Mouse (Mus musculus): ENCODE results near the gene Smim20. TPM values are rescaled to one million over a fixed set of nuclear protein-coding genes. Genes with fewer than 3 reads are reported as not detected.

Gene Smim20
- polyA plus RNA-seq, 1 experiment from 2014 or later, result 47.5 TPM

GRCm38 (mm10) chr5:53289438-53289837, 22.6 kb downstream of the Smim20 start:
- Histone ChIP-seq H3K27me3 (replicated peaks) (no peaks in the 10 kb centered on the region), H3K27ac (no peak overlapping the region), H3K9me3 (replicated peaks) (no peaks in the 10 kb centered on the region), H3K36me3 (no peaks in the 10 kb centered on the region), H3K4me2 (no peak overlapping the region), H3K4me3 (no peak overlapping the region), H3K9ac (no peak overlapping the region), H3K4me1 (no peaks in the 10 kb centered on the region)
- WGBS (ENCODE audit: insufficient replicate concordance), result 15% methylated on average over 9 of the region's 9 CpGs
- no peak for ATAC-seq

DNA sequence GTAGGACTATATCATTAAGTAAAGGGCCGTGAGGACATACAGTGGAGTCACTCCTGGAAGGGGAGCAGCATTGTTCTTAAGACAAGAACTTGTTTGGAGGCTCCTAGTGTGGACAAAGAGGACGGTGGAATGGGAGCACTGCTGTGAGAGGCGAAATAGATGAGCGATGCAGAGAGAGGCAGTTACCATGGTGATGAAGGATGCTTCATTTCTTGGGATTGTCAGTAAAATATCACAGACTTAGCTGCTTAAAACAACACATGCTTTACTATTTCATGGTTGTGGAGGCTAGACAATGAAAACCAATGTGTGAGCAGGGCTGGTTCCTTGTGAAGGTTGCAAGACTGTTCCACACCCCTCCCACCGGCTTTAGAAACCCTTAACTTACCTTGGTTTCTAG, 27.7 kb downstream of the Smim20 start:
- H3K9ac ChIP-seq, result no peak overlapping the region
- H3K4me2 ChIP-seq, result no peak overlapping the region
- no peaks in the 10 kb centered on the region for H3K27me3 ChIP-seq (replicated peaks)
- no peak overlapping the region for H3K27ac ChIP-seq
- ATAC-seq, result no peak
- H3K4me3 ChIP-seq, result no peak overlapping the region
- no peaks in the 10 kb centered on the region for H3K4me1 ChIP-seq
- H3K9me3 ChIP-seq (replicated peaks), result no peaks in the 10 kb centered on the region
- 68% methylated on average over 5 of the region's 5 CpGs for WGBS (ENCODE audit: insufficient replicate concordance)
- H3K36me3 ChIP-seq, result no peaks in the 10 kb centered on the region

GRCm38 (mm10) chr5:53296961-53297360, 30.1 kb downstream of the Smim20 start:
- H3K9me3 ChIP-seq (replicated peaks), result no peaks in the 10 kb centered on the region
- H3K27me3 ChIP-seq (replicated peaks), result no peaks in the 10 kb centered on the region
- no peak overlapping the region for H3K27ac ChIP-seq
- H3K36me3 ChIP-seq, result no peaks in the 10 kb centered on the region
- no peak overlapping the region for H3K9ac ChIP-seq
- no peak overlapping the region for H3K4me2 ChIP-seq
- WGBS (ENCODE audit: insufficient replicate concordance), result 64% methylated on average over 4 of the region's 4 CpGs
- H3K4me3 ChIP-seq, result no peak overlapping the region
- H3K4me1 ChIP-seq, result no peaks in the 10 kb centered on the region
- no peak for ATAC-seq

DNA sequence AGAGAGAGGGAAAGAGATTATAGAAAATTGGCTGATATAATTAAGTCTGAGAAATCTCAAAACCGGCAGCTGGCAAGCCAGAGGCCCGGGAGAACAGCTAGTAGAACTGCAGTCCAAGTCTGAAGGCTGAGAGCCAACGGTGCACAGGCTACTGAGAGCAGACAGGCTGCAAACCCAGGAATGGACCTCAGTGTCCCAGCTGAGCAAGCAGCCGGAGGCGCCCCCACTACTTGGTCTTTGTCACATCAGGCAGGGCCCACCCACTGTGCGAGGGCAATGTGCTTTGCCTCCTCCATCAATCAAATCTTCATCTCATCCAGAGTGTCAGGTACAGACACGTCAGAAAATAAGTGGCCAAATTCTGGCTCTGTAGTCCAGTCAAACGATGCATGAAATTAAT, 34.6 kb downstream of the Smim20 start:
- H3K27ac ChIP-seq, result no peak overlapping the region
- no peaks in the 10 kb centered on the region for H3K4me1 ChIP-seq
- H3K9ac ChIP-seq, result no peak overlapping the region
- H3K27me3 ChIP-seq (replicated peaks), result no peaks in the 10 kb centered on the region
- WGBS (ENCODE audit: insufficient replicate concordance), result 63% methylated on average over 8 of the region's 8 CpGs
- no peaks in the 10 kb centered on the region for H3K36me3 ChIP-seq
- no peak overlapping the region for H3K4me2 ChIP-seq
- H3K4me3 ChIP-seq, result no peak overlapping the region
- ATAC-seq, result no peak
- H3K9me3 ChIP-seq (replicated peaks), result no peaks in the 10 kb centered on the region

GRCm38 (mm10) chr5:53302895-53303670, 36.2 kb downstream of the Smim20 start:
- H3K4me1 ChIP-seq, result no peaks in the 10 kb centered on the region
- ATAC-seq, result no peak
- WGBS (ENCODE audit: insufficient replicate concordance), result 69% methylated on average over 10 of the region's 10 CpGs
- no peak overlapping the region for H3K4me2 ChIP-seq
- H3K27me3 ChIP-seq (replicated peaks), result no peaks in the 10 kb centered on the region
- no peaks in the 10 kb centered on the region for H3K36me3 ChIP-seq
- H3K9me3 ChIP-seq (replicated peaks), result no peaks in the 10 kb centered on the region
- no peak overlapping the region for H3K4me3 ChIP-seq
- H3K27ac ChIP-seq, result no peak overlapping the region
- H3K9ac ChIP-seq, result no peak overlapping the region

- Histone ChIP-seq H3K27ac (no peak overlapping the region), H3K36me3 (no peaks in the 10 kb centered on the region), H3K9me3 (replicated peaks) (no peaks in the 10 kb centered on the region), H3K4me2 (no peak overlapping the region), H3K27me3 (replicated peaks) (no peaks in the 10 kb centered on the region), H3K4me1 (no peaks in the 10 kb centered on the region), H3K9ac (no peak overlapping the region), H3K4me3 (no peak overlapping the region)
- no peak for ATAC-seq
- 81% methylated on average over 6 of the region's 6 CpGs for WGBS (ENCODE audit: insufficient replicate concordance)
These were observed 37.1 kb downstream of the Smim20 start for GRCm38 (mm10) chr5:53303941-53304340.

- no peaks in the 10 kb centered on the region for H3K9me3 ChIP-seq (replicated peaks)
- H3K4me3 ChIP-seq, result no peak overlapping the region
- no peak for ATAC-seq
- WGBS (ENCODE audit: insufficient replicate concordance), result 39% methylated on average over 4 of the region's 4 CpGs
- H3K36me3 ChIP-seq, result no peaks in the 10 kb centered on the region
- H3K4me1 ChIP-seq, result no peaks in the 10 kb centered on the region
- no peak overlapping the region for H3K4me2 ChIP-seq
- H3K9ac ChIP-seq, result no peak overlapping the region
- H3K27me3 ChIP-seq (replicated peaks), result no peaks in the 10 kb centered on the region
- no peak overlapping the region for H3K27ac ChIP-seq
These were observed 38.1 kb downstream of the Smim20 start for GRCm38 (mm10) chr5:53304936-53305335.

DNA sequence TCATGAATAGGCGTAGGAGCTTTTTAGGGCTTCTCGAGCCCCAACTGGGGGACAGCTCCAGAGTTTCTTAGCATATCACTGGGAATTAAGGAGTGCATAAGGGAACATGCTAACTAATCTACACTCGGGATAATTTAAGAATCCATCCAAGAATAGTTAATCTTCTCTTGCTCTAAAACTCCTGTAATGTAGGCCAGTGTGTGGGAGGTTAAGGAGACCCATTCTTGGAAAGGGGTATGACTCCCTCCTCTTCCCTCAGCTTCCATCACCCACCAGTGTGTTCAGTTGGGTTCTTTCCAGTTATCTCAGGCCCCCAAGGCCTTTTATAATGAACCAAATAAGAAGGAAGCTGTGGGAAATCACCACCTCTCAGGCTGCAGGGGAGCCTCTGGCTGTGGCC, 40.0 kb downstream of the Smim20 start:
- no peak for ATAC-seq
- 66% methylated on average over 3 of the region's 3 CpGs for WGBS (ENCODE audit: insufficient replicate concordance)
- no peak overlapping the region for H3K4me2 ChIP-seq
- H3K4me1 ChIP-seq, result no peaks in the 10 kb centered on the region
- H3K27ac ChIP-seq, result no peak overlapping the region
- no peaks in the 10 kb centered on the region for H3K36me3 ChIP-seq
- no peak overlapping the region for H3K4me3 ChIP-seq
- H3K9me3 ChIP-seq (replicated peaks), result no peaks in the 10 kb centered on the region
- no peak overlapping the region for H3K9ac ChIP-seq
- H3K27me3 ChIP-seq (replicated peaks), result no peaks in the 10 kb centered on the region

- Histone ChIP-seq H3K4me2 (no peak overlapping the region), H3K27me3 (replicated peaks) (no peaks in the 10 kb centered on the region), H3K27ac (no peak overlapping the region), H3K4me3 (no peak overlapping the region), H3K36me3 (no peaks in the 10 kb centered on the region), H3K9me3 (replicated peaks) (no peaks in the 10 kb centered on the region), H3K4me1 (no peaks in the 10 kb centered on the region), H3K9ac (no peak overlapping the region)
- ATAC-seq, result no peak
- 77% methylated on average over 5 of the region's 5 CpGs for WGBS (ENCODE audit: insufficient replicate concordance)
These were observed 40.6 kb downstream of the Smim20 start for GRCm38 (mm10) chr5:53307437-53307836.

DNA sequence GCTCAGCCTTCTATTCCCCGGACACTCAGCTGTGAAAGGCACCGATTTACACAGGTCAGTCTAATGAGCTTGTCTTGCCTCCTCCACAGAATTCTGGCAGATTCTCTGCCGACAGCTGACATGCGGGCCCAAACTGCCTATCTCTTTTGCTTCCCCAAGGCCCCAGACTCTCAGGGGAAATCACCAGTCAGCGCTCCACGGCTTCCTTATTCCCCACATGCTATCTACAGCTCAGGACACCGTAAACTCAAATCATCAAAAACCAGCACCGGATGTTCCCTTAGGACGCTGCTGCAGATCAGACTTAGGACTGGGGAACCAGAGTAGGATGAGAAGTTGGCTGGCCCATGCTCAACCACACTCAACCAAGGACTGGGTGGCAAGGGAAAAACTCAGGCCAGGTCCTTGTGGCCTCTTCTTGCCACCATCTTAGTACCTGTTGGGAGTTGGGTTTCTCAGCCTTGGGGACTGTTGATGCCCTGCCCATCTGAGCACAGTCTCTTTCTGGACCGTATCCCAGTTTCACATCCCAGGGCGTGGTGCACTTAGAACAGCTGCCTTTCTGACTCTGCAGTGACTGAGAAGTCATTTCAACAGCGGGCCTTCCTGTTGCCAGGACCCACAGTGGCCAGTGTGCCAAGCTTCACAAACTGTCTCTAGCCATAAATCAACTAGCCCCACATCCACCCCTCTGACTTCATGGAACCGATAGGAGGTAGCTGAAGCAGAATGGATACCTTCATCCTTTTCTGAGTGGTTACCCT, 47.7 kb downstream of the Smim20 start:
- H3K27me3 ChIP-seq (replicated peaks), result no peaks in the 10 kb centered on the region
- H3K4me1 ChIP-seq, result no peaks in the 10 kb centered on the region
- no peak for ATAC-seq

GRCm38 (mm10) chr5:53315829-53316228, 48.9 kb downstream of the Smim20 start:
- H3K27me3 ChIP-seq (replicated peaks), result no peaks in the 10 kb centered on the region
- ATAC-seq, result no peak
- WGBS (ENCODE audit: insufficient replicate concordance), result 36% methylated on average over 2 of the region's 2 CpGs

More for the DNA sequence above, 47.7 kb downstream of the Smim20 start:
- H3K36me3 ChIP-seq, result no peaks in the 10 kb centered on the region
- H3K4me2 ChIP-seq, result no peak overlapping the region
- H3K9me3 ChIP-seq (replicated peaks), result no peaks in the 10 kb centered on the region
- H3K27ac ChIP-seq, result no peak overlapping the region
- H3K4me3 ChIP-seq, result no peak overlapping the region
- H3K9ac ChIP-seq, result no peak overlapping the region
- 76% methylated on average over 13 of the region's 13 CpGs for WGBS (ENCODE audit: insufficient replicate concordance)

GRCm38 (mm10) chr5:53317396-53317795, 50.5 kb downstream of the Smim20 start:
- 60% methylated on average over 3 of the region's 3 CpGs for WGBS (ENCODE audit: insufficient replicate concordance)
- Histone ChIP-seq H3K27ac (no peak overlapping the region), H3K36me3 (no peaks in the 10 kb centered on the region), H3K9ac (no peak overlapping the region), H3K9me3 (replicated peaks) (no peaks in the 10 kb centered on the region), H3K27me3 (replicated peaks) (no peaks in the 10 kb centered on the region), H3K4me3 (no peak overlapping the region), H3K4me1 (no peaks in the 10 kb centered on the region), H3K4me2 (no peak overlapping the region)
- ATAC-seq, result no peak

More at GRCm38 (mm10) chr5:53315829-53316228, 48.9 kb downstream of the Smim20 start:
- no peak overlapping the region for H3K9ac ChIP-seq
- no peaks in the 10 kb centered on the region for H3K36me3 ChIP-seq
- no peaks in the 10 kb centered on the region for H3K4me1 ChIP-seq
- H3K4me3 ChIP-seq, result no peak overlapping the region
- no peaks in the 10 kb centered on the region for H3K9me3 ChIP-seq (replicated peaks)
- no peak overlapping the region for H3K27ac ChIP-seq
- no peak overlapping the region for H3K4me2 ChIP-seq

Data from liver, embryonic 12.5 days (tissue).